Mouse (Mus musculus) midbrain, postnatal 0 days (tissue): Measurements from ENCODE around the gene Ormdl1. TPM values are rescaled to one million over a fixed set of nuclear protein-coding genes. Genes with fewer than 3 reads are reported as not detected.
"Not testable (repeated sequence)": the region's sequence is repeated elsewhere in the genome, so short reads cannot be mapped to it uniquely, and the experiment has no call there.

Experiments
- ATAC-seq: fragments of 200-750 bp; cut with Nextera tagmentation; 2 replicates; pipeline ENCODE4 v1.8.0; 2017; ENCODE audit warnings: moderate number of reproducible peaks, mild to moderate bottlenecking, moderate TSS enrichment, moderate library complexity; ENCODE audit not compliant: low FRiP score
- DNase-seq: peaks from one replicate; pipeline ENCODE4 v3.0.0-alpha.2; 2015; ENCODE audit warnings: low spot score
- H3K27ac ChIP-seq: fragments of 300-500 bp; sonication (generic); 2 replicates; pipeline ENCODE4 v1.5.1; 2014; ENCODE audit warnings: low read depth, mild to moderate bottlenecking, low read length, mixed read lengths
- H3K27me3 ChIP-seq: fragments of 300-500 bp; sonication (generic); 2 replicates; pipeline ENCODE4 v1.6.1; 2014; ENCODE audit warnings: low read length, control low read depth, mixed read lengths; ENCODE audit not compliant: insufficient read depth
- H3K36me3 ChIP-seq: fragments of 300-500 bp; sonication (generic); 2 replicates; pipeline ENCODE4 v1.6.1; 2014; ENCODE audit warnings: low read length, control low read depth, mixed read lengths; ENCODE audit not compliant: insufficient read depth
- H3K4me1 ChIP-seq: fragments of 300-500 bp; sonication (generic); 2 replicates; pipeline ENCODE4 v1.6.1; 2014; ENCODE audit warnings: mild to moderate bottlenecking, control low read depth, antibody characterized with exemption, low read length, mixed read lengths; ENCODE audit not compliant: insufficient read depth
- H3K4me2 ChIP-seq: fragments of 300-500 bp; sonication (generic); 2 replicates; pipeline ENCODE4 v1.6.1; 2014; ENCODE audit warnings: low read depth, mild to moderate bottlenecking, low read length, mixed read lengths; ENCODE audit not compliant: poor library complexity, severe bottlenecking
- H3K4me3 ChIP-seq: fragments of 300-500 bp; sonication (generic); 2 replicates; pipeline ENCODE4 v1.5.1; 2014; ENCODE audit warnings: low read depth, mild to moderate bottlenecking, low read length, moderate library complexity
- H3K9ac ChIP-seq: fragments of 300-500 bp; sonication (generic); replicated peaks from 2 replicates; pipeline ENCODE4 v1.6.1; 2014; ENCODE audit warnings: mild to moderate bottlenecking, low read length, moderate library complexity, mixed read lengths; ENCODE audit not compliant: poor library complexity, severe bottlenecking
- H3K9me3 ChIP-seq: fragments of 300-500 bp; sonication (generic); 2 replicates; pipeline ENCODE4 v1.6.1; 2016; ENCODE audit warnings: low read length, control low read depth
- CTCF ChIP-seq: IDR thresholded peaks from 2 replicates; pipeline ENCODE4 v1.5.1; 2016; ENCODE audit warnings: antibody characterized with exemption, mild to moderate bottlenecking
- WGBS: fragments of 180-500 bp; shearing (Covaris S2); extraction: QIAGEN DNeasy Blood & Tissue Kit; methylation state at CpG from one replicate; pipeline ENCODE4 v1.1.7; 2014; 5-methylcytosine and 5-hydroxymethylcytosine counted together
- polyA plus RNA-seq: library from polyadenylated mRNA; unstranded; fragments of >200 nt; fragmentation: Nextera tagmentation; extraction: Ambion mirVana; gene quantifications from 2 replicates; pipeline ENCODE4 v1.2.1, GENCODE M21; 2015
- total RNA-seq: library from RNA; depleted of rRNA; stranded (reverse); fragments of >200 nt; gene quantifications from 2 replicates; pipeline ENCODE4 v1.2.3, GENCODE M21; 2014; rRNA removed

The Ormdl1 gene
- total and polyA plus RNA-seq, 2 experiments from 2014 or later: 26.6 to 39.7 TPM

GRCm38 (mm10) chr1:53335465-53335864 lies 38.6 kb downstream of the Ormdl1 start:
- DNase-seq: no peak
- no peak overlapping the region for H3K9ac ChIP-seq
- H3K27me3 ChIP-seq: no peaks in the 10 kb centered on the region
- TF ChIP-seq CTCF: no peak
- no peaks in the 10 kb centered on the region for H3K4me1 ChIP-seq
- ATAC-seq: no peak
- H3K4me2 ChIP-seq: no peak overlapping the region
- no peaks in the 10 kb centered on the region for H3K36me3 ChIP-seq
- H3K4me3 ChIP-seq: no peak overlapping the region
- no peaks in the 10 kb centered on the region for H3K9me3 ChIP-seq
- H3K27ac ChIP-seq: no peak overlapping the region

DNA sequence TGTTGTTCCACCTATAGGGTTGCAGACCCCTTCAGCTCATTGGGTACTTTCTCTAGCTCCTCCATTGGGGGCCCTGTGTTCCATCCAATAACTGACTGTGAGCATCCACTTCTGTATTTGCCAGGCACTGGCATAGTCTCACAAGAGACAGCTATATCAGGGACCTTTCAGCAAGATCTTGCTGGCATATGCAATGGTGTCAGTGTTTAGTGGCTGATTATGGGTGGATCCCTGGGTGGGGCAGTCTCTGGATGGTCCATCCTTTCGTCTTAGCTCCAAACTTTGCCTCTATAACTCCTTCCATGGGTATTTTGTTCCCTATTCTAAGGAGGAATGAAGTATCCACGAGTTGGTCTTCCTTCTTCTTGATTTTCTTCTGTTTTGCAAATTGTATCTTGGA lies 40.5 kb downstream of the Ormdl1 start:
- not testable (repeated sequence) for H3K9ac ChIP-seq, H3K27me3 ChIP-seq, ATAC-seq, H3K4me3 ChIP-seq, H3K4me2 ChIP-seq, H3K9me3 ChIP-seq, DNase-seq, H3K4me1 ChIP-seq, H3K36me3 ChIP-seq, H3K27ac ChIP-seq
- 60% methylated on average over 2 of the region's 2 CpGs for WGBS

GRCm38 (mm10) chr1:53341071-53341470 lies 44.2 kb downstream of the Ormdl1 start:
- peaks cover 10% of the 10 kb centered on the region; the same call in 1 of the 2 replicates for H3K9me3 ChIP-seq
- no peak for TF ChIP-seq CTCF
- H3K9ac ChIP-seq: no peak overlapping the region
- DNase-seq (no peak), ATAC-seq (no peak)
- no peak overlapping the region for H3K4me2 ChIP-seq
- peaks cover 21% of the 10 kb centered on the region; the same call in 1 of the 2 replicates for H3K36me3 ChIP-seq
- no peak overlapping the region for H3K27ac ChIP-seq
- 98% methylated on average over 2 of the region's 2 CpGs for WGBS
- no peaks in the 10 kb centered on the region for H3K4me1 ChIP-seq
- no peaks in the 10 kb centered on the region for H3K27me3 ChIP-seq
- no peak overlapping the region for H3K4me3 ChIP-seq

GRCm38 (mm10) chr1:53352327-53353261 lies 55.7 kb downstream of the Ormdl1 start, which contains the start of the genes Asdurf, Gm28551 and Asnsd1:
Gene Asdurf (minus strand): TSS chr1:53352619.
Gene Gm28551 (minus strand): TSS chr1:53352667.
Gene Asnsd1 (minus strand): TSS chr1:53352752.
- ATAC-seq (peak; percentile 100), DNase-seq (peak; percentile 98)
- Histone ChIP-seq H3K4me2 (peak within 1 kb of the TSS; percentile 56), H3K4me3 (peak within 1 kb of the TSS; percentile 90), H3K9me3 (no peaks in the 10 kb centered on the region), H3K9ac (peak within 1 kb of the TSS; percentile 93), H3K27ac (peak within 1 kb of the TSS; percentile 91), H3K27me3 (no peaks in the 10 kb centered on the region), H3K4me1 (no peaks in the 10 kb centered on the region), H3K36me3 (peaks cover 10% of the 10 kb centered on the region)
- under 1% methylated on average over 33 of the region's 44 CpGs for WGBS
- TF ChIP-seq CTCF: peak; percentile 77

DNA sequence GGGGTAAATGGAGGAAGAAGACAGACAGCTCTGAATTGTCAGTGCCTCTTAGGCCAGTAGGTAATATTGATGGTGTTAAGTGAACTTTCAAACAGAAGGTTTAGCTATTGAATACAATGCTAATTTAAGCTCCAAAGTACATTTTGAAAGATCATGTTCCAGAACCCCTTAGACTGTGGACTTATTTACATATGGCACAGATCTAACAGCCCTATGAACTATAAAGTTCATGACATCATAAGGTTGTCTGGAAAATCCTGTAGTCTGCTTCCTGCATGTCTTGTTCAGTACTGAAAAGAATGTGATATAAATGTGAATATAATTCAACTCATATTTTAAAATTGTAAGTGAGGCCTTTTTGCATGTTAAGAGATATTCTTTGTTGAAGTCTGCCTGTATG lies 62.1 kb downstream of the Ormdl1 start:
- H3K4me1 ChIP-seq: no peaks in the 10 kb centered on the region
- no peaks in the 10 kb centered on the region for H3K27me3 ChIP-seq
- no peak overlapping the region for H3K4me2 ChIP-seq
- no peak for TF ChIP-seq CTCF
- H3K9ac ChIP-seq: no peak overlapping the region
- ATAC-seq (no peak), DNase-seq (no peak)
- H3K36me3 ChIP-seq: no peaks in the 10 kb centered on the region
- H3K9me3 ChIP-seq: no peaks in the 10 kb centered on the region
- no peak overlapping the region for H3K27ac ChIP-seq
- no peak overlapping the region for H3K4me3 ChIP-seq

Other genes starting within 250 kb of the Ormdl1 start
- gene Mstn, start 235.5 kb upstream of the Ormdl1 start, total RNA-seq: 0.55 TPM in 1 of 2 replicates, not detected in the other
- gene Mstn, start 235.5 kb upstream of the Ormdl1 start, polyA plus RNA-seq: 0.43 and 0.47 TPM in 2 replicates
- gene 1700019A02Rik, start 109.5 kb upstream of the Ormdl1 start, total RNA-seq: not detected in 2 replicates
- not detected in 2 replicates for gene 1700019A02Rik, start 109.5 kb upstream of the Ormdl1 start, polyA plus RNA-seq
- gene Pms1, start 77 bp upstream of the Ormdl1 start, total RNA-seq: 4.7 and 7.5 TPM in 2 replicates
- 5.2 and 6.1 TPM in 2 replicates for gene Pms1, start 77 bp upstream of the Ormdl1 start, polyA plus RNA-seq
- gene Gm28778, start within 50 bp of the Ormdl1 start, total RNA-seq: not detected in 2 replicates
- not detected in 2 replicates for gene Gm28778, start within 50 bp of the Ormdl1 start, polyA plus RNA-seq
- 7.2 and 18.5 TPM in 2 replicates for gene Osgepl1, start 16.5 kb downstream of the Ormdl1 start, total RNA-seq
- 17.0 and 19.7 TPM in 2 replicates for gene Osgepl1, start 16.5 kb downstream of the Ormdl1 start, polyA plus RNA-seq
- 14.0 TPM in 1 of 2 replicates, not detected in the other for gene Asdurf, start 55.5 kb downstream of the Ormdl1 start, total RNA-seq
- 7.4 and 9.1 TPM in 2 replicates for gene Asdurf, start 55.5 kb downstream of the Ormdl1 start, polyA plus RNA-seq
- 0.66 and 2.5 TPM in 2 replicates for gene Gm28551, start 55.6 kb downstream of the Ormdl1 start, total RNA-seq
- 2.1 and 2.7 TPM in 2 replicates for gene Gm28551, start 55.6 kb downstream of the Ormdl1 start, polyA plus RNA-seq
- gene Asnsd1, start 55.7 kb downstream of the Ormdl1 start, total RNA-seq: 28.3 and 41.7 TPM in 2 replicates
- 52.1 and 55.1 TPM in 2 replicates for gene Asnsd1, start 55.7 kb downstream of the Ormdl1 start, polyA plus RNA-seq